Mouse (Mus musculus): ENCODE data around the gene Acod1. TPM values are rescaled to one million over a fixed set of nuclear protein-coding genes. Genes with fewer than 3 reads are reported as not detected.

Acod1 gene
- polyA plus RNA-seq, 1 experiment: not detected

- 74% methylated on average over 9 of the region's 9 CpGs for WGBS
- Histone ChIP-seq H3K4me3 (ENCODE audit: insufficient read depth, low read depth, low read length) (no peak overlapping the region), H3K36me3 (ENCODE audit: control insufficient read depth, insufficient read depth, low read length) (peaks cover 8% of the 10 kb centered on the region), H3K27ac (ENCODE audit: insufficient read depth, low read depth, low read length) (no peak overlapping the region), H3K4me1 (ENCODE audit: control insufficient read depth, insufficient read depth, low read length) (no peaks in the 10 kb centered on the region), H3K27me3 (replicated peaks; ENCODE audit: control insufficient read depth, insufficient read depth, low read length) (no peaks in the 10 kb centered on the region)
- TF ChIP-seq CTCF (conservative IDR thresholded peaks at IDR 0.05; ENCODE audit: insufficient read depth, insufficient read length, low read depth, low read length) (no peak), POLR2A (IDR thresholded peaks at IDR 0.05; ENCODE audit: low read depth, low read length) (no peak)
- no peak for DNase-seq
Observed at GRCm38 (mm10) chr14:103079209-103079977, 32.6 kb downstream of the Acod1 start.

- no peak overlapping the region for H3K4me3 ChIP-seq (ENCODE audit: insufficient read depth, low read depth, low read length)
- peaks cover 8% of the 10 kb centered on the region for H3K36me3 ChIP-seq (ENCODE audit: control insufficient read depth, insufficient read depth, low read length)
- no peak for DNase-seq
- no peak overlapping the region for H3K27ac ChIP-seq (ENCODE audit: insufficient read depth, low read depth, low read length)
- no peaks in the 10 kb centered on the region for H3K4me1 ChIP-seq (ENCODE audit: control insufficient read depth, insufficient read depth, low read length)
- H3K27me3 ChIP-seq (replicated peaks; ENCODE audit: control insufficient read depth, insufficient read depth, low read length): no peaks in the 10 kb centered on the region
- TF ChIP-seq POLR2A (IDR thresholded peaks at IDR 0.05; ENCODE audit: low read depth, low read length) (no peak), CTCF (conservative IDR thresholded peaks at IDR 0.05; ENCODE audit: insufficient read depth, insufficient read length, low read depth, low read length) (no peak)
- WGBS: 67% methylated on average over 1 of the region's 1 CpGs
Observed at GRCm38 (mm10) chr14:103085840-103086533, 39.2 kb downstream of the Acod1 start.

- TF ChIP-seq POLR2A (IDR thresholded peaks at IDR 0.05; ENCODE audit: low read depth, low read length) (no peak), CTCF (conservative IDR thresholded peaks at IDR 0.05; ENCODE audit: insufficient read depth, insufficient read length, low read depth, low read length) (no peak)
- H3K4me3 ChIP-seq (ENCODE audit: insufficient read depth, low read depth, low read length): no peak overlapping the region
- DNase-seq: no peak
- peaks cover 5% of the 10 kb centered on the region for H3K36me3 ChIP-seq (ENCODE audit: control insufficient read depth, insufficient read depth, low read length)
- WGBS: 94% methylated on average over 4 of the region's 4 CpGs
- H3K27ac ChIP-seq (ENCODE audit: insufficient read depth, low read depth, low read length): no peak overlapping the region
- no peaks in the 10 kb centered on the region for H3K4me1 ChIP-seq (ENCODE audit: control insufficient read depth, insufficient read depth, low read length)
- no peaks in the 10 kb centered on the region for H3K27me3 ChIP-seq (replicated peaks; ENCODE audit: control insufficient read depth, insufficient read depth, low read length)
Observed at GRCm38 (mm10) chr14:103086671-103087324, 40.0 kb downstream of the Acod1 start.

GRCm38 (mm10) chr14:103087846-103088245 lies 41.1 kb downstream of the Acod1 start:
- TF ChIP-seq CTCF (conservative IDR thresholded peaks at IDR 0.05; ENCODE audit: insufficient read depth, insufficient read length, low read depth, low read length): no peak
- no peak for TF ChIP-seq POLR2A (IDR thresholded peaks at IDR 0.05; ENCODE audit: low read depth, low read length)
- 76% methylated on average over 5 of the region's 5 CpGs for WGBS
- no peak overlapping the region for H3K27ac ChIP-seq (ENCODE audit: insufficient read depth, low read depth, low read length)
- H3K27me3 ChIP-seq (replicated peaks; ENCODE audit: control insufficient read depth, insufficient read depth, low read length): no peaks in the 10 kb centered on the region
- DNase-seq: no peak
- peaks cover 4% of the 10 kb centered on the region for H3K36me3 ChIP-seq (ENCODE audit: control insufficient read depth, insufficient read depth, low read length)
- no peak overlapping the region for H3K4me3 ChIP-seq (ENCODE audit: insufficient read depth, low read depth, low read length)
- no peaks in the 10 kb centered on the region; the same call in 1 of the 2 replicates for H3K4me1 ChIP-seq (ENCODE audit: control insufficient read depth, insufficient read depth, low read length)

GRCm38 (mm10) chr14:103088624-103089023 lies 41.8 kb downstream of the Acod1 start:
- H3K36me3 ChIP-seq (ENCODE audit: control insufficient read depth, insufficient read depth, low read length): peaks cover 4% of the 10 kb centered on the region
- H3K4me1 ChIP-seq (ENCODE audit: control insufficient read depth, insufficient read depth, low read length): peaks cover 4% of the 10 kb centered on the region; the same call in 1 of the 2 replicates
- DNase-seq: peak; percentile 74
- no peak overlapping the region for H3K4me3 ChIP-seq (ENCODE audit: insufficient read depth, low read depth, low read length)
- WGBS: 60% methylated on average over 6 of the region's 6 CpGs
- TF ChIP-seq CTCF (conservative IDR thresholded peaks at IDR 0.05; ENCODE audit: insufficient read depth, insufficient read length, low read depth, low read length) (0 out of 2 replicates have a peak, but pooled peaks have one; percentile 25), POLR2A (IDR thresholded peaks at IDR 0.05; ENCODE audit: low read depth, low read length) (no peak)
- no peaks in the 10 kb centered on the region for H3K27me3 ChIP-seq (replicated peaks; ENCODE audit: control insufficient read depth, insufficient read depth, low read length)
- no peak overlapping the region for H3K27ac ChIP-seq (ENCODE audit: insufficient read depth, low read depth, low read length)

GRCm38 (mm10) chr14:103093236-103093635 lies 46.5 kb downstream of the Acod1 start:
- 64% methylated on average over 3 of the region's 3 CpGs for WGBS
- Histone ChIP-seq H3K4me1 (ENCODE audit: control insufficient read depth, insufficient read depth, low read length) (peaks cover 14% of the 10 kb centered on the region; the same call in 1 of the 2 replicates), H3K27ac (ENCODE audit: insufficient read depth, low read depth, low read length) (no peak overlapping the region), H3K27me3 (replicated peaks; ENCODE audit: control insufficient read depth, insufficient read depth, low read length) (no peaks in the 10 kb centered on the region), H3K36me3 (ENCODE audit: control insufficient read depth, insufficient read depth, low read length) (peaks cover 5% of the 10 kb centered on the region), H3K4me3 (ENCODE audit: insufficient read depth, low read depth, low read length) (no peak overlapping the region)
- no peak for TF ChIP-seq POLR2A (IDR thresholded peaks at IDR 0.05; ENCODE audit: low read depth, low read length)
- no peak for TF ChIP-seq CTCF (conservative IDR thresholded peaks at IDR 0.05; ENCODE audit: insufficient read depth, insufficient read length, low read depth, low read length)
- no peak for DNase-seq

Data from kidney, adult 2 months (tissue).